Mouse (Mus musculus) WW6 (cell line): ENCODE measurements around the gene Caap1.

Experiments used
- DNase-seq: peaks from one replicate; pipeline ENCODE4 v3.0.0-alpha.2; 2013; ENCODE audit warnings: low read depth, low spot score

Caap1 gene

GRCm38 (mm10) chr4:94515366-94515765 lies 41.2 kb downstream of the Caap1 start:
- no peak for DNase-seq

- no peak for DNase-seq
Observed at GRCm38 (mm10) chr4:94476749-94477399, 79.7 kb downstream of the Caap1 start.

- DNase-seq, result no peak
Observed at GRCm38 (mm10) chr4:94473286-94473685, 83.3 kb downstream of the Caap1 start.

- DNase-seq, result no peak
Observed at GRCm38 (mm10) chr4:94459424-94459823, 97.2 kb downstream of the Caap1 start.

GRCm38 (mm10) chr4:94454857-94455256 lies 101.7 kb downstream of the Caap1 start:
- DNase-seq, result no peak
